Mouse (Mus musculus) Patski (cell line): ENCODE measurements around the gene Isl2. TPM values are rescaled to one million over a fixed set of nuclear protein-coding genes. Genes with fewer than 3 reads are reported as not detected.

Experiments
- ATAC-seq: fragments of 100-300 bp; one replicate; pipeline ENCODE4 v1.8.0; 2021
- CTCF ChIA-PET: fragments of 350-600 bp; sonication (Branson Sonifier 250); formaldehyde crosslinking; loops from one replicate; lab custom pipeline; 2022; ENCODE audit warnings: inconsistent platforms; lab: Charles Lee
- POLR2A ChIA-PET: fragments of 350-600 bp; sonication (Branson Sonifier 250); formaldehyde crosslinking; loops from one replicate; lab custom pipeline; 2022; ENCODE audit warnings: antibody characterized with exemption, inconsistent platforms; lab: Charles Lee
- DNase-seq: peaks from one replicate; pipeline ENCODE4 v3.0.0-alpha.2; 2011; ENCODE audit warnings: low read depth, low spot score
- H3K27me3 ChIP-seq: fragments of 371-371 bp; one replicate; pipeline ENCODE4 v1.5.1; 2021
- CTCF ChIP-seq: fragments of 100-300 bp; IDR thresholded peaks from one replicate; pipeline ENCODE4 v1.5.1; 2021
- in situ Hi-C: fragments of 300-500 bp; cut with MboI; formaldehyde crosslinking; loops from 3 replicates; pipeline ENCODE4 v1.11.1; 2018; ENCODE audit warnings: low pct_unique_long_range_greater_than_20kb, mixed read lengths
- polyA plus RNA-seq: library from polyadenylated mRNA; unstranded; gene quantifications from one replicate; pipeline ENCODE4 v1.2.3, GENCODE M21; 2021

The Isl2 gene
- 4.6 TPM for polyA plus RNA-seq

DNA sequence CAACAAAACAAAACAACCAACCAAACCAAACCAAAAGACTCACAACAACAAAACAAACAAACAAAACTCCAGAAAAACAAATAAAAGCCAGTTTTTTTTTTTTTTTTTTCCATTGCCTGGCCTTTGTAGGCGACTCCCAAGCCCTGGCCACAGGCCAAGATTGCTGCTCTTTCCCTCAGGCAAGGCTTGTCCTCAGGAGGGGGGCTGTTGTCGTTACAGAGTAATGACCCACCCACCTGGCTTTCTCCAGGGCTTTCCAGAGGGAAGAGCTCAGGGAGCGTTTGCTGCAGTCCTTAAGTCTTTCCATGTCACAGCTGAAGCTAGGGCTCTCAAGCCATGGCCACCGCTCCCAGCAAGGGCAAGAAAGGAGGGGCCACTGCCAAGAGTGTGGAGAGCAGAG is at the start of gene Isl2:
Gene Isl2, plus strand, starts transcription at position 296 of the 400 bp plus-strand sequence.
- DNase-seq (no peak), ATAC-seq (no peak)
- ChIA-PET CTCF (no interaction called here), POLR2A (no interaction called here)
- TF ChIP-seq CTCF, result no peak
- in situ Hi-C loops, result no loop called here
- no peaks in the 10 kb centered on the region for H3K27me3 ChIP-seq

DNA sequence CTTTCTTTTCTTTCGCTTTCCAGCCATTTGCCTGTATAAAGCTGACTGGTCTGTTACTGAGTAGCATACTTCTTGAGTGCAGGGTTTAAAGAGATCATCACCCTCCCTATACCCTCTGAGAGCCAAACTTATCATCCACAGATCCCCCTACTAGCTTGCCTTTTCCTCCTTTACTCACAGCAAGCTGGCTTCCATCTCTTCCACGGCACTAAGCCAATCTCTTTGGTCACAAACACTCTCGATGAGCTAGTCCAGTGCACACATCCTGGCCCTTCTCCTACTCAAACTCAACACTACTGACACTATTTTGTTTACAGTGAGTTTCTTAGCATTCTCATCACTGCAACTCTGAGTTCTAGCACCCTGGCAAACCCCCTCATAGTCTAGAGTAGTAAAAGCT is 30.6 kb upstream of the Isl2 start:
- POLR2A ChIA-PET, result no interaction called here
- in situ Hi-C loops, result no loop called here
- DNase-seq, result no peak
- H3K27me3 ChIP-seq, result no peaks in the 10 kb centered on the region
- no peak for ATAC-seq
- no peak for TF ChIP-seq CTCF
- CTCF ChIA-PET, result no interaction called here

DNA sequence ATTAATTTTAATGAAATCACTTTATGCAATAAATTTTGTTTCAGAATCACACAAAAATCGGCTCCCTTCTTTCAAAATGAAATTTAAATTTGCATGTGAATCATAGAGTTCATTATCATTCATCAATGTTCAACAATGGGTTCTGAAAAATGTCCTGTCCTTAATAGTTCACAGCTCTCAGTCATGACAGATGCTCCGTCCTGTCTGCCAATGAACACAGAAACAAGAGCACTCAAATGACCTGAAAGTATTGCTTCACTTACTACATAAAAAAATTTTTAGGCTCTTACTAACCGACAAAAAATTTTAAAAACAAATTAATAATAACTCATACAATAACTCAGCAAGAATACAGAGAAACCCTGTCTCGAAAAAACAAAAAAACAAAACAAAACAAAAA is 29.8 kb upstream of the Isl2 start:
- ChIA-PET POLR2A (no interaction called here), CTCF (no interaction called here)
- DNase-seq (no peak), ATAC-seq (no peak)
- TF ChIP-seq CTCF, result no peak
- in situ Hi-C loops, result no loop called here
- H3K27me3 ChIP-seq, result peaks cover 5% of the 10 kb centered on the region

DNA sequence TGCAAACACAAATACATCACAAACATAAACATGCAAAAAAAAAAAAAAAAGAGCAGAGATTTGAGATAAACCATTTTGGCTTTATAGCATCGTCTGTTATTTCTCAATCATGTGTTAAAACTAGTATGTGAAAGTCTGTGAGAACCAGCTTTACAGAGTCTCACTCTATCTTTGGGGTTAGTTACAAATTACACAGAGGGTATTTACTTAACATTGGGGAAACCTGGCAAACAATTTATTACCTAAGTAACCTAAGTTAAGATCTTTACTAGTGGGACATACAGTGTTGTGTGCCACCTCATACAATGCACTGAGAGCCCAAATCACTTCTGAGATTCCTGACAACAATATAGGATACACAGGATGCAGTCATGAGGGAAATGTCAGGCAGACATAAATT is 28.7 kb upstream of the Isl2 start:
- CTCF ChIA-PET, result interaction anchor here (0.6 kb wide), 1 partner anchor 27 kb away, joined by 4 read pairs; no protein-coding TSS in a partner anchor
- TF ChIP-seq CTCF, result no peak
- in situ Hi-C loops, result no loop called here

DNA sequence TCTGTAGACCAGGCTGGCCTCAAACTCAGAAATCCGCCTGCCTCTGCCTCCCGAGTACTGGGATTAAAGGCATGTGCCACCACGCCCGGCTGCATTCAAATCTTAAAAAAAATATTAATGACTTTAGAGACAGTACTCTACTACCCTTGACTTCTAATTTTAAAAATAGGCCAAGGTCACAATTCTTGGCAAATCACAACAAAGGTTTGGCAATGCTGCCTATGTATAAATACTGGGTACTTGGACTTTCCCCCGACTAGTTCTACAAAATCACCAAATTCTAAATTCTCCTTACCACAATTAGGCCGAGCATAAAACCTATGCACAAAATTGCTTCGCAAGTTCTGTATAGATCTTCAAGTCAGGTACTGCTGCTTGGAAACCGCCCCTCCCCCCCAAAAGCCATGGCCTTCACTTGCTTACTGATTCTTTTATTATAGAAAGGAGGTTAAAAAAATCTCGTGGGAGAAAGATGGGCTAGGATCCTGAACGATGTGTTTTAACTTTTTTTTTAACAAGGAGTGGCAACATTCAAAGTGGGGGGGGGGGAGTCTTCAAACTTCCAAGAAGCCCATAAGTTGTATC is 27.7 kb upstream of the Isl2 start:
- ATAC-seq (no peak), DNase-seq (no peak)
- POLR2A ChIA-PET, result no interaction called here
- no peak for TF ChIP-seq CTCF
- CTCF ChIA-PET, result no interaction called here
- H3K27me3 ChIP-seq, result peaks cover 20% of the 10 kb centered on the region
- in situ Hi-C loops, result no loop called here

More for the DNA sequence above, 28.7 kb upstream of the Isl2 start:
- ATAC-seq, result no peak
- POLR2A ChIA-PET, result no interaction called here
- no peak for DNase-seq
- H3K27me3 ChIP-seq, result peaks cover 11% of the 10 kb centered on the region

GRCm38 (mm10) chr9:55511521-55511993 is 26.9 kb upstream of the Isl2 start:
- in situ Hi-C loops, result no loop called here
- no peak for TF ChIP-seq CTCF
- ChIA-PET POLR2A (no interaction called here), CTCF (no interaction called here)
- DNase-seq, result no peak
- peaks cover 27% of the 10 kb centered on the region for H3K27me3 ChIP-seq
- peak; percentile 40 for ATAC-seq

DNA sequence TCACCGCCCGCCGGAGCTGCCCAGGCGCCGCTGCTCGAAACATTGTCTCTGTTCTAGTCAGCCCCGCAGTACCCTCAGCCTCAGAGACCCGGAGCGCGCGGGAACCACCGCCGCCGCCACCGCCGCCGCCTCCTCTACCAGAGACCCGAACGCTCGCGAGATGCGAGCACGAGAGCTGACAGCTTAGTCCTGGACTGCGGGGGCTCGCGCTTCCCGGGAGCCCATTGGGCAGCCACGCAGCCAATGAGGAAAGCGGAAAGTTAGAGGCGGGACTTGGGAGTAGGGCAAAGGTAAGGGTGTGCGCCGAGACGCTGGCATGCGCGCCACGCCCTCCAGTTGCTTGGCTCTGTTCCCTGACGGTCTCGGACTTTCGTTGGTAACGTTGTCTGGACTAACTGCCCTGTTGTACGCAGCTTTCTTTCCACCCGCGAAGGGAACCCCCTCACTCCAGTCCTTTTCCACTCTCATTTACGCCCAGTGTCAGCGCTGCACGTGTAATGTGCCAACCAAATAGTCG is 26.4 kb upstream of the Isl2 start, which contains the start of gene Etfa:
Gene Etfa, minus strand, starts transcription at position 217 of the 517 bp plus-strand sequence.
- ATAC-seq, result peak; percentile 99
- H3K27me3 ChIP-seq, result peaks cover 31% of the 10 kb centered on the region
- in situ Hi-C loops, result no loop called here
- no peak for TF ChIP-seq CTCF
- ChIA-PET CTCF (no interaction called here), POLR2A (no interaction called here)
- peak; percentile 69 for DNase-seq

DNA sequence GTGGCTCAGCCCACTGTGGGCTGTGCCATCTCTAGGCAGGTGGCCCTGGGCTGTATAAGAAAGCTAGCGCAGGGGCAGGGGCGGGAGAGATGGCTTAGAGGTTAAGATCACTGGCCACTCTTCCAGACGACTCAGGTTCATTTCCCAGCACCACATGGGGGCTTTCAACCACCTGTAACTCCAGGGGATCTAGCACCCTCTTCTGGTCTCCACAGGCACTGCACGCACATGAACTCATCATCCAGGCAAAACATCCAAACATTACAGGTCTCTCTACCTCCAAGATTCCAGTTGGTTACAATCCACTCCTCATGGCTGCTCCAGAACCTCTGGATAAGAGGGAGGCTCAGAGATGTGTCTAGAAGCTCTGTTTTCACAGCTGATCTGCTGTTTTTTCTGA is 12.8 kb upstream of the Isl2 start:
- DNase-seq (no peak), ATAC-seq (no peak)
- in situ Hi-C loops, result loop anchor here (5.0 kb wide), 1 partner anchor 93 kb away; no protein-coding TSS in a partner anchor
- peaks cover 24% of the 10 kb centered on the region for H3K27me3 ChIP-seq
- CTCF ChIA-PET, result interaction anchor here (0.7 to 1.5 kb wide), 2 partner anchors 11 to 95 kb away, joined by 3 to 8 read pairs; no protein-coding TSS in a partner anchor
- TF ChIP-seq CTCF, result peak; percentile 72
- POLR2A ChIA-PET, result no interaction called here

GRCm38 (mm10) chr9:55535907-55536306 is 2.6 kb upstream of the Isl2 start:
- no peak for DNase-seq
- ChIA-PET CTCF (interaction anchor here (1.1 to 2.7 kb wide), 8 partner anchors 9 to 106 kb away, joined by 3 to 8 read pairs (median 4); no protein-coding TSS in a partner anchor), POLR2A (no interaction called here)
- H3K27me3 ChIP-seq, result no peaks in the 10 kb centered on the region
- no peak for ATAC-seq
- in situ Hi-C loops, result no loop called here
- TF ChIP-seq CTCF, result no peak

GRCm38 (mm10) chr9:55539006-55539405 is 534 bp downstream of the Isl2 start:
- in situ Hi-C loops, result no loop called here
- ChIA-PET CTCF (no interaction called here), POLR2A (no interaction called here)
- DNase-seq (no peak), ATAC-seq (no peak)
- H3K27me3 ChIP-seq, result no peaks in the 10 kb centered on the region
- no peak for TF ChIP-seq CTCF

DNA sequence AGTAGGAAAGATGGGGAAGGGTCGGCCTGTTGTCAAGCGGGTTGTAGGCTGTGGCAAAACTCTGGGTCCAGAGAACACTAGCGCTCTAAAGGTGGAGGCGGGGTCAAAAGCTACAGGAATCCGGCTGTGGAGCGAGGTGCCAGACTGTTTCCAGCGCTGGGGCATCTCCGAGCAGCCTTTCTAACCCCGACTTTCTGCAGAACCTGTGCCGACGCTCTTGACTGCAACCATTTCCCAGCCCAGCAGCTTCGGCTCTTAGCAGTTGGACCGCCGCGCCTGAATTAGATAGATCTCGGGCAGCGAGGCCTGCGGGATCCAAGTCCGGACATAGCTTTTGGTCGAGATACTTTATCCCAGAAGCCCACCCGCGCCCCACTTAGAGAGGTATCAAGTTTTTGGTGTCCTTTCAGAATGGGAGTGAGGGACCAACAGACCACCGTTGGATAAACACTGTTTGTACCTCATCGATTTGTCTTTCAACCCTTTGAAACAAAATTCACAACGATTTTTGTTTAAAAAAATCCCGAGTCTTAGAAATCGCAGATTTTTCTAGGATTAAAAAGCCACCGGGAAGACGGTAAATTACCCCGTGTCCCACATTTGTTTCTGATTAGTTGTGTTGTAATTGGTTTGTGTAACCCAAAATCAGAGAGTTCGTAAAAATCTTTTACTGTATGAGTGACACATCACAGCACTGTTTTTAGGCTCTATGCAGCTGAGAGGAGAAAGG is 1.4 kb downstream of the Isl2 start:
- in situ Hi-C loops, result no loop called here
- no peak for ATAC-seq
- ChIA-PET POLR2A (no interaction called here), CTCF (no interaction called here)
- TF ChIP-seq CTCF, result no peak
- no peaks in the 10 kb centered on the region for H3K27me3 ChIP-seq
- no peak for DNase-seq
